Mouse (Mus musculus): Measurements from ENCODE around the gene Wipi2.

DNA sequence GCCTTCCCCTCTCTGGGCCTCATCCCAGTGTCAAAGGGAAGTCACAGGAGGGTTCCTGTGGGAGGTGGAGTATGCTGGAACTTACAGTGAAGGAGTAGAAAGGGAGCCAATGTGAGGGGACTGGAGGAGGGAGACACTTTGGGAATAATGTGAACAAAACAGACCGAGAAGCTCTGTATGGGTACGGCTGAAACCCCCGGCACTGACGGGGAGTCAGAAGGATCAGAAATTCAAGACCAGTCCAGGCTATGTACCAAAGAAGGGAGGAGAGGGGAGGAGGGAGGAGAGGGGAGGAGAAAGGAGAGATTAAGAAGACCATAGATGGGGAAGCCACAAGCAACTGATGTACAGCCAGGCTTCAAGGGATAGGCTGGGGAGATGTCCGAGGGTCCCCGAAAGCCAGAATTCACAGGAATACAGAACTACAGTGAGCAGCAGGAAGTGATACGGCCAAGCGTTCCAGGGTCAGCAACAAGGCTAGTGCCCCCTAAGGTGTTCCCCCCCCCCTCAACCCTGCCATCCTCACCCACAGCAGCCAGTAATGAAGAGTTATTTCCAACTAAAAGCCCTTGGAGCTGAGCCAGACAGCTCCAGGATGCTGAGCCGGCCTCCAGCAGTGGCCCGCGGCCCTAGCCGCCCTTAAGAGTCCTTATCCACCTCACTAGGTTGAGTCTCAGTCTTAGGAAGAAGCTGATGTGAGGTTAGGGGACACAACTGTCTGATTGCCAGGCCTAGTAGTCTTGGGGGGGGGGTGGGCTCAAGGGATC lies 65.7 kb downstream of the Wipi2 start:
- TF ChIP-seq POLR2A (IDR thresholded peaks at IDR 0.05; ENCODE audit: borderline replicate concordance, control insufficient read depth, low read depth, low read length) (no peak), CTCF (IDR thresholded peaks at IDR 0.05; ENCODE audit: control insufficient read depth, insufficient read depth, low read length) (no peak)
